Mouse (Mus musculus) gastrocnemius, adult 2 months (tissue): ENCODE results near the gene Skp2. TPM values are rescaled to one million over a fixed set of nuclear protein-coding genes. Genes with fewer than 3 reads are reported as not detected.
"Not testable (repeated sequence)": the region's sequence is repeated elsewhere in the genome, so short reads cannot be mapped to it uniquely, and the experiment has no call there.

Experiments
- DNase-seq: peaks from one replicate; pipeline ENCODE4 v3.0.0; 2022
- H3K27ac ChIP-seq: fragments of 200-600 bp; 2 replicates; pipeline ENCODE4 v1.8.1; 2022; ENCODE audit warnings: mild to moderate bottlenecking
- H3K4me3 ChIP-seq: fragments of 200-600 bp; 2 replicates; pipeline ENCODE4 v1.8.1; 2022; ENCODE audit warnings: mild to moderate bottlenecking, moderate library complexity
- CTCF ChIP-seq: fragments of 200-600 bp; IDR thresholded peaks from 2 replicates; pipeline ENCODE4 v1.8.1; 2022; ENCODE audit warnings: antibody characterized with exemption, mild to moderate bottlenecking, moderate library complexity
- intact Hi-C: fragments of 180-260 bp; cut with DNase I; formaldehyde crosslinking; loops from one replicate; pipeline ENCODE4 v1.15.1; 2025
- long read RNA-seq, 2 experiments: library from polyadenylated mRNA; stranded (forward); transcript quantifications; one replicate each; pipeline ENCODE4 v2.0.0; 2021
- total RNA-seq, 2 experiments: library from RNA; stranded (reverse); gene quantifications; 2 replicates each; pipeline ENCODE4 v1.2.3; 2021

Skp2 gene
- under 1 TPM; 0.48 to 0.61 TPM for total RNA-seq
- long read RNA-seq, experiment 1, partial matches to known transcripts, result 0 of 3 reads
- long read RNA-seq, experiment 1, other reads (novel, unspliced or antisense), result 2 of 3 reads
- long read RNA-seq, experiment 2, partial matches to known transcripts, result 0 of 3 reads
- long read RNA-seq, experiment 2, other reads (novel, unspliced or antisense), result 1 of 3 reads

DNA sequence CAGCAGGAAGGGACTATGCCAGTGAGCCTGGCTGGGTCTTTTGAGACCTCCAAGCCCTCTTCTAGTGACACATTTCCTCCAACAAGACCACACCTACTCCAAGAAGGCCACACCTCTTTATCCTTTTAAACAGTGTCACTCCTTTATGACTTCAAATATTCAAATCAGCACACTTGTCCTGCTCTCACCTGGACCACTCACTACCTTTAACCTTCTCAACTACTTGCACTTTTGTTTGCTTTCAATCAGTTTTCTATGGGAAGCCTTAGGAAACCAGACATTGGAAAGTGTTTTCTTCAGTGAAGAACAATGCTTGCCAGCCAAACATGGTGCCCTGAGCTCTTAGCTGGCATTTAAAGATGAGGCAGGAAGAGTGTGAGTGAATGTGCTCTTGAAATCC is at the start of gene Skp2:
Gene Skp2, minus strand, starts transcription at position 101 of the 400 bp plus-strand sequence.
- Histone ChIP-seq H3K4me3 (no peak within 1 kb of the TSS), H3K27ac (no peak within 1 kb of the TSS)
- TF ChIP-seq CTCF, result no peak
- intact Hi-C loops, result no loop called here
- no peak for DNase-seq

- DNase-seq, result no peak
- no peak for TF ChIP-seq CTCF
- Histone ChIP-seq H3K27ac (no peak overlapping the region), H3K4me3 (no peak overlapping the region)
- intact Hi-C loops, result no loop called here
Measured at GRCm38 (mm10) chr15:9198421-9198820, 43.2 kb upstream of the Skp2 start.

- peak; percentile 58 for TF ChIP-seq CTCF
- H3K27ac ChIP-seq, DNase-seq, H3K4me3 ChIP-seq, intact Hi-C loops: not testable (repeated sequence)
Measured at GRCm38 (mm10) chr15:9192685-9193084, 37.5 kb upstream of the Skp2 start.

DNA sequence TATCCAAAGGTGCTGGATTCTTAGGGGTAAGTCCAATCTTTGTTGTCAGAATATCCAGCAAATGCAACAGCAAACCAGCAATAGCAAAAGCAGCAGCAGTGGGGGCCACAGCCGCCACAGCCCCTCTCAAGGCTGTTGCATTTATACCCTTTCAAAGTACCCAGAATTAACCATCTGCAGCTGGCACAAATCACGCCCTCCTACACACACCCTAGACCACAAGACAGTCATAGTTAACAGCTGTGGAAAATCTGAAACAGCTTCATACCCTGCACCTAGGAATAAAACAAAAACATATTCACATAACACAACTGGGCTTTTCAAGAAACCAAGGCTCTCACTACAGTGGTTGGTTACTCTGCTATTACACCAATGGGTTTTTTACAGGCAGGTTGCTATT is 34.6 kb upstream of the Skp2 start:
- TF ChIP-seq CTCF, result no peak
- Histone ChIP-seq H3K27ac (no peak overlapping the region), H3K4me3 (no peak overlapping the region)
- DNase-seq, result no peak
- intact Hi-C loops, result no loop called here

DNA sequence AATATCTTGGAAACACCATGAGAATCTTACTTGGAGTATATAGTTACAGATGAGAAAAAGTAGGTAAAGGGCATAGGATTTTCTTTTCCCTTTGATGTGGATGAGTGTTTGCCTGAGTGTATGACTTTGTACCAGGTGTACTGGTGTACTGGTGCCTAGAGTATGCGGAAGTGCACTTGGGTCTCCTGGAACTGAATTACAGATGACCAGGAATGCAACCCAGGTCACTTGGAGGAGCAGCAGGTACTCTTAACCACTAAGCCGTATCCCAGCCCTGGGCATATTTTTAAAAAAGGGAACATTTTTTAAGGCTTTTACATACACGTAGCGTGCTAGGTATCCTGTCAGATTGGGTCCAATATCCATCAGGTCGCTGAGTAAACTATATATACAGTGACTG is 28.8 kb upstream of the Skp2 start:
- no peak for DNase-seq
- Histone ChIP-seq H3K4me3 (no peak overlapping the region), H3K27ac (no peak overlapping the region)
- intact Hi-C loops, result no loop called here
- no peak for TF ChIP-seq CTCF

- Histone ChIP-seq H3K4me3 (no peak overlapping the region), H3K27ac (no peak overlapping the region)
- no peak for TF ChIP-seq CTCF
- DNase-seq, result no peak
- intact Hi-C loops, result no loop called here
Measured at GRCm38 (mm10) chr15:9177038-9177437, 21.8 kb upstream of the Skp2 start.

- intact Hi-C loops, result no loop called here
- Histone ChIP-seq H3K27ac (no peak overlapping the region), H3K4me3 (no peak overlapping the region)
- no peak for DNase-seq
- no peak for TF ChIP-seq CTCF
Measured at GRCm38 (mm10) chr15:9164125-9164524, 8.9 kb upstream of the Skp2 start.

DNA sequence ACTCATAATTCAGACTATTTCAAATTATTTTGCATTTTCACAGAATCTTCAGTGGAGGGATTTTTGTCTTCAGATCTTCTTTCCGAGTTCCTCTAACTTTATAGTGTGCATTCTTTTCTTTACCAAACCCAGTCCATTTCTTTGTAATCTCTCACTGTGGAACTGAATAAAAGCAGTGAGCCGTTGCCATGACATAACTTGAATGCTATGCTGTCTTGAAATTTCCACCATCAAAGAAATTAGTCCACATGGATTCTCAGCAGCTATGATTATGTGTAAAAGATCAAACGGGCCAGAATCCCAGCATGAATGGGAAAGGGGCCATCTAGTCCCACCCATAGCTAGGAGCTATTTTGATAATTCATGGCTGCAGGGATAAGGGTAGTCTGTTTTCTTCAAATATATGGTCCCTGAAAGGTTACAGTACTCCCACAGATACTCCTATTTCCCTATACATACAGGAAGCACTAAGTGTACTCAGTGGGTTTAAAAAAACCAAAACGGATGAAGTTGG is 7.4 kb upstream of the Skp2 start:
- no peak overlapping the region for H3K27ac ChIP-seq
- TF ChIP-seq CTCF, result no peak
- intact Hi-C loops, result no loop called here
- no peak for DNase-seq
- no peak overlapping the region for H3K4me3 ChIP-seq

GRCm38 (mm10) chr15:9140684-9141171 is 14.5 kb downstream of the Skp2 start:
- intact Hi-C loops, result no loop called here
- Histone ChIP-seq H3K27ac (peak overlapping the region; percentile 91), H3K4me3 (peak overlapping the region; percentile 83)
- no peak for DNase-seq
- TF ChIP-seq CTCF, result no peak

DNA sequence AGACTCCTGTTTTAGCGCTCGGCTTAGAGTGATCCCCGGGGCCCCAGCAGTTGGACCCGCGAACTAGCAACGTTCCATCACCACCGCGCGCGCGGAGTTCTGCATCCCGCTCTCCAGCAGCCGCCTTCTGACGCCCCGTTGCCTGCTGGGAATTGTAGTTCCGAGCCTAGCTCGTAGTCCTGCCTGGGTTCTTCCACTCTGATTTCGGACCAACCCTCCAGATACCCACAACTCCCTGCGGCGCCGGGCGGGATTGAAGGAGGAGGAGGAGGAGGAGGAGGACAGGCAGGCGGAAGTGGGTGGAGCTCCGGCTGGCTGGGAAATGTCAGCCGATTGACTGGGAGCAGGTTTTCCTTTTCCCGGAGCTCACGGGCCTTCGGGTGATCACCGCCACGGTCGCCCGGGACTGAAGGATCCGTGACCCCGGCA is 15.0 kb downstream of the Skp2 start, which contains the start of gene Lmbrd2:
Gene Lmbrd2, plus strand, starts transcription at position 299 of the 429 bp plus-strand sequence.
- no peak for TF ChIP-seq CTCF
- peak; percentile 97 for DNase-seq
- Histone ChIP-seq H3K27ac (peak within 1 kb of the TSS; percentile 91), H3K4me3 (peak within 1 kb of the TSS; percentile 83)
- intact Hi-C loops, result no loop called here

DNA sequence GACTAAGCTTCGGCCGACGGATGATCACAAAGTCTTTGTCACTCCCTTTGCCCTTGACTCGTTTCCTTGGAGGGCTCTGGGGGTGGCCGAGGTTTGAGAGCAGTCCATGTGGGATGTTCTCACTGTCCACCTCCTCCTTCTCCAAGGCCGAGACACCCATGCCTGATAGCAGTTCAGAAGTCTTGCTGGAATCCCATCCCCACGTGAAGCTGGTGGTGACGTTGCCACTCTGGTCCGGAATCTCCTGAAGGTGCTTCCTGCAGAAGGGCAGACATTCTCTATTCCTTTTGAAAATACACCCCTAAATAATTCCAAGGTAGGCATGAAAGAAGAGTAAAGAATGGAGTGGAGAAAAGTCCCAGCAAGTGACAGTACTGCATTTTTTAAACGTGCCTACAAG is 15.8 kb downstream of the Skp2 start:
- Histone ChIP-seq H3K4me3 (peak overlapping the region; percentile 83), H3K27ac (no peak overlapping the region; the same call in 1 of the 2 replicates)
- TF ChIP-seq CTCF, result no peak
- intact Hi-C loops, result no loop called here
- DNase-seq, result no peak

DNA sequence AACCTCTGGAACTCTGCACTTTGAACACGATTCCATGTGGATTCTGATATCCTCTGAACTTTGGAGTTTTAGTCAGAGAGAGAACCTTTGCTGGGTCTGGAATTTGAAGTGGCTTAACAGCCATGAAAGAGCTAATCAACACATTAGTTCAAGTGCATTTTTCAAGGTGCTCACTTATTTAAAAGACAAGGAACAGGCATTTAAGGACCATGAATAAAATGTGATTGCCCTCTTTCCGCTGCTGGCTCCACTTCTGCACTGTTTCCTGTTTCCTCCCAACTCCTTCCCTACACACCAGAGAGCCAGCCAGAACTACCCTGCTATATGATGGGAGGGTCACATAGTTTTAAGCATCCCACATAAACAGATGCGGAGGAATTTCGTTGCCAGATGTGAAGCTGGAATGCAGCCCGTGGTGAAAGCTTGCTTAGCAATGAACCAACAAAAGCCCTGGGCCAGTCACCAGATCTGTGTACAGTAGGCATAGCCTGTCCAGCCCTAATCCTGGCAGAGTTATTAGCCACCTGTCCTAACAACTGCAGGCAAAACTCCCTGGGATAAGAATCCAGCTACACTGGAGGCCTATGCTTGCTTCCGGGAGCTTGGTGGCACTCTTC is 20.2 kb downstream of the Skp2 start:
- DNase-seq, result peak; percentile 35
- Histone ChIP-seq H3K4me3 (no peak overlapping the region), H3K27ac (no peak overlapping the region)
- intact Hi-C loops, result no loop called here
- no peak for TF ChIP-seq CTCF

DNA sequence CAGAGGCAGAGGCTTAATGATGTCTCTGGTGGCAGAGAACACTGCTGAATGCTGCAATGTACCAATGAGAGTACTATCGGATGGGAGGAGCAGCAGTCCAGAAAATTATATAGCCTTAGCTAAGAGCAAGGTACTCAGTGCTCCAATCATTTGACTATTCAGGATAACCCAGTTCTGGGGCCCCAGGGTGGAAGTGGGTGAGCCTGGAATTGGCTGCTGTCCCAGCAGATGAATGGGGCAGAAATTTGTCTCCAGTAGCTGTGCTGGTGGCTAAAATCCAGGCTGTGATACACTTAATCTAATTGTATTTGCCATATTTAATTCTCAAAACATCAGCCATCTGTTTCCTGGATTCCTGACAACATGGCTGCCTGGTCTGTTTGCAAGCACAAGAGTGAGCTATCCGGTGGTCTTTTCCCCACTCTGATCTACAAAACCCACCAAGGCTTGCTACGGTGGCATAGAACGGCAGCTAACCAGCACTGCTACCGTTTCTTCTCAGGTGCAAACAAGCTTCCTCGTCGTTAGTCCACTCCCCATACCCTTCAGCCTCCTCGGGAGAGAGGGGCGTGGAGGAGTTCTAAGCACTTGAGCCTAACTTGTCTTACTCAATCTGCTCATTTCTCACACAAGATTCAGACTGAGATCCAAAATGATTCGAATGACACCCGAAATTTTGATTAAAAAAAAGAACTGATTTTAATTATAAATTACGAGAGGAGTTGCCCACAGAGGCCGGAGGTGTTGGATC is 22.4 kb downstream of the Skp2 start:
- intact Hi-C loops, result no loop called here
- TF ChIP-seq CTCF, result no peak
- no peak overlapping the region for H3K27ac ChIP-seq
- no peak for DNase-seq
- H3K4me3 ChIP-seq, result no peak overlapping the region
